Mouse (Mus musculus) CH12.LX (cell line): Measurements from ENCODE around the gene Slc4a8. TPM values are rescaled to one million over a fixed set of nuclear protein-coding genes. Genes with fewer than 3 reads are reported as not detected.

Experiments
- DNase-seq: peaks from one replicate; pipeline ENCODE4 v3.0.0-alpha.2; 2013; ENCODE audit errors: extremely low read depth
- H3K27ac ChIP-seq: 2 replicates; pipeline ENCODE4 v1.5.1; 2012; ENCODE audit warnings: low read depth, mild to moderate bottlenecking, control low read depth, moderate library complexity; ENCODE audit not compliant: insufficient read depth
- H3K27me3 ChIP-seq: replicated peaks from 2 replicates; pipeline ENCODE3; 2012; ENCODE audit warnings: inconsistent platforms
- H3K36me3 ChIP-seq, 2 experiments: replicated peaks in 1 of 2; 2 replicates each; pipeline versions ENCODE3 to v1.6.1; 2012; ENCODE audit warnings: inconsistent platforms in 1 of 2, low read length in 1 of 2, mild to moderate bottlenecking in 1 of 2, mixed read lengths in 1 of 2, moderate library complexity in 1 of 2; ENCODE audit not compliant: control insufficient read depth in 1 of 2, insufficient read depth in 1 of 2
- H3K4me1 ChIP-seq, 2 experiments: 2 replicates each; pipeline ENCODE4 v1.6.1; 2012; ENCODE audit warnings: inconsistent platforms in 1 of 2, moderate library complexity in 1 of 2; ENCODE audit not compliant: insufficient read depth in 2 of 2, control insufficient read depth in 1 of 2
- H3K4me2 ChIP-seq: 2 replicates; pipeline ENCODE4 v1.6.1; 2012; ENCODE audit warnings: low read depth, mild to moderate bottlenecking, control low read depth; ENCODE audit not compliant: poor library complexity, insufficient read depth, severe bottlenecking
- H3K4me3 ChIP-seq, 3 experiments: fragments of 150-350 bp in 1 of 3; sonication (generic) in 1 of 3; replicated peaks in 1 of 3; 2 replicates each; pipeline versions ENCODE3 to v1.5.1; 2011 to 2012; ENCODE audit warnings: low read depth in 2 of 3, low read length in 2 of 3, mild to moderate bottlenecking in 2 of 3, moderate library complexity in 2 of 3, control low read depth in 1 of 3, improper control_type of control experiment in 1 of 3, inconsistent platforms in 1 of 3, mixed read lengths in 1 of 3; ENCODE audit not compliant: poor library complexity in 1 of 3
- H3K79me2 ChIP-seq: replicated peaks from 2 replicates; pipeline ENCODE4 v1.6.1; 2012; ENCODE audit warnings: mild to moderate bottlenecking, moderate library complexity; ENCODE audit not compliant: control insufficient read depth, poor library complexity, insufficient read depth, severe bottlenecking; ENCODE audit errors: extremely low read depth
- H3K9ac ChIP-seq: 2 replicates; pipeline ENCODE4 v1.6.1; 2012; ENCODE audit warnings: low read depth, mild to moderate bottlenecking, control low read depth, moderate library complexity; ENCODE audit not compliant: insufficient read depth
- H3K9me3 ChIP-seq: replicated peaks from 2 replicates; pipeline ENCODE3; 2012; ENCODE audit warnings: low read length, inconsistent platforms, mixed read lengths
- CHD2 ChIP-seq: IDR thresholded peaks from 2 replicates; pipeline ENCODE4 v1.6.1; 2011; ENCODE audit warnings: low read length, improper control_type of control experiment
- CTCF ChIP-seq, 2 experiments: IDR thresholded peaks in 1 of 2; conservative IDR thresholded peaks in 1 of 2; 2 replicates each; pipeline ENCODE4 v1.5.1; 2011 to 2012; ENCODE audit warnings: low read depth in 2 of 2, low read length in 2 of 2, improper control_type of control experiment in 1 of 2, inconsistent platforms in 1 of 2, mild to moderate bottlenecking in 1 of 2, moderate library complexity in 1 of 2
- ELF1 ChIP-seq: IDR thresholded peaks from 2 replicates; pipeline ENCODE4 v1.6.1; 2014; ENCODE audit warnings: low read depth, mild to moderate bottlenecking, inconsistent platforms, low read length, improper control_type of control experiment
- EP300 ChIP-seq: IDR thresholded peaks from 2 replicates; pipeline ENCODE4 v1.6.1; 2011; ENCODE audit warnings: low read length, improper control_type of control experiment
- MAFK ChIP-seq: IDR thresholded peaks from 2 replicates; pipeline ENCODE4 v1.6.1; 2011; ENCODE audit warnings: low read length, improper control_type of control experiment; ENCODE audit not compliant: insufficient replicate concordance
- MAX ChIP-seq: IDR thresholded peaks from 2 replicates; pipeline ENCODE4 v1.6.1; 2011; ENCODE audit warnings: low read length, improper control_type of control experiment
- MEF2A ChIP-seq: IDR thresholded peaks from 2 replicates; pipeline ENCODE4 v1.6.1; 2014; ENCODE audit warnings: low read depth, mild to moderate bottlenecking, inconsistent platforms, low read length, improper control_type of control experiment, borderline replicate concordance
- MXI1 ChIP-seq: IDR thresholded peaks from 2 replicates; pipeline ENCODE4 v1.6.1; 2011; ENCODE audit warnings: mild to moderate bottlenecking, low read depth, low read length, improper control_type of control experiment
- PAX5 ChIP-seq: IDR thresholded peaks from 2 replicates; pipeline ENCODE4 v1.6.1; 2012; ENCODE audit warnings: low read length, inconsistent platforms, mixed read lengths
- POLR2AphosphoS2 ChIP-seq: IDR thresholded peaks from 2 replicates; pipeline ENCODE4 v1.6.1; 2011; ENCODE audit warnings: low read depth, low read length, improper control_type of control experiment
- RAD21 ChIP-seq: IDR thresholded peaks from 2 replicates; pipeline ENCODE4 v1.6.1; 2011; ENCODE audit warnings: low read depth, mild to moderate bottlenecking, low read length, improper control_type of control experiment, moderate library complexity
- SIN3A ChIP-seq: IDR thresholded peaks from 2 replicates; pipeline ENCODE4 v1.6.1; 2012; ENCODE audit warnings: low read length, improper control_type of control experiment, inconsistent platforms
- SMC3 ChIP-seq: IDR thresholded peaks from 2 replicates; pipeline ENCODE4 v1.6.1; 2011; ENCODE audit warnings: low read depth, low read length, improper control_type of control experiment
- TBP ChIP-seq: conservative IDR thresholded peaks from 2 replicates; pipeline ENCODE4 v1.6.1; 2011; ENCODE audit warnings: low read depth, low read length, improper control_type of control experiment
- TCF12 ChIP-seq: IDR thresholded peaks from 2 replicates; pipeline ENCODE4 v1.6.1; 2014; ENCODE audit warnings: low read depth, mild to moderate bottlenecking, inconsistent platforms, low read length, improper control_type of control experiment
- UBTF ChIP-seq: IDR thresholded peaks from 2 replicates; pipeline ENCODE4 v1.6.1; 2012; ENCODE audit warnings: low read depth, mild to moderate bottlenecking, inconsistent platforms, low read length, improper control_type of control experiment, moderate library complexity
- ZC3H11A ChIP-seq: IDR thresholded peaks from 2 replicates; pipeline ENCODE4 v1.6.1; 2012; ENCODE audit warnings: low read depth, mild to moderate bottlenecking, inconsistent platforms, low read length, improper control_type of control experiment
- ZKSCAN1 ChIP-seq: IDR thresholded peaks from 2 replicates; pipeline ENCODE4 v1.6.1; 2012; ENCODE audit warnings: low read depth, inconsistent platforms, low read length, improper control_type of control experiment, borderline replicate concordance
- ZMIZ1 ChIP-seq: IDR thresholded peaks from 2 replicates; pipeline ENCODE4 v1.6.1; 2012; ENCODE audit warnings: low read depth, mild to moderate bottlenecking, inconsistent platforms, low read length, improper control_type of control experiment
- ZNF384 ChIP-seq: IDR thresholded peaks from 2 replicates; pipeline ENCODE4 v1.6.1; 2012; ENCODE audit warnings: low read depth, low read length, improper control_type of control experiment, inconsistent platforms
- dilution Hi-C: fragments of 300-500 bp; cut with MboI; formaldehyde crosslinking; loops from 2 replicates; pipeline ENCODE4 v1.14.3; 2020; ENCODE audit warnings: low sequenced_read_pairs; ENCODE audit not compliant: extremely low pct_unique_long_range_greater_than_20kb, extremely low pct_ligation_motif_present
- in situ Hi-C: fragments of 300-500 bp; cut with MboI; formaldehyde crosslinking; loops from 3 replicates; pipeline ENCODE4 v1.14.3; 2019; ENCODE audit warnings: low sequenced_read_pairs, low pct_ligation_motif_present, low pct_unique_long_range_greater_than_20kb, mixed read lengths
- polyA plus RNA-seq: library from polyadenylated mRNA; unstranded; fragments of >175 nt; gene quantifications from 2 replicates; pipeline ENCODE4 v1.2.1, GENCODE M21; 2012; ENCODE audit warnings: low read depth; ENCODE audit not compliant: insufficient read length
- total RNA-seq, 2 experiments: library from RNA; depleted of rRNA; stranded (reverse); fragments of 300-350 nt in 1 of 2; fragments of >200 nt in 1 of 2; gene quantifications; 2 replicates each; pipeline ENCODE4 v1.2.3; 2012 to 2014

Slc4a8 gene
- total and polyA plus RNA-seq, 3 experiments, result 4.7 to 9.6 (median 5.1) TPM

- peaks cover 5% of the 10 kb centered on the region for H3K9me3 ChIP-seq
- no peak overlapping the region for H3K9ac ChIP-seq
- dilution Hi-C loops (no loop called here), in situ Hi-C loops (no loop called here)
- peaks cover 0 to 21% of the 10 kb centered on the region in 2 experiments; a peak in 2 of 4 replicates for H3K4me1 ChIP-seq
- DNase-seq, result no peak
- no peaks in the 10 kb centered on the region for H3K79me2 ChIP-seq
- H3K36me3 ChIP-seq, result peaks cover 0 to 2% of the 10 kb centered on the region in 2 experiments
- no peak for TF ChIP-seq MEF2A
- TF ChIP-seq EP300, result no peak
- no peak for TF ChIP-seq TCF12
- no peak for TF ChIP-seq MXI1
- no peak for TF ChIP-seq ZKSCAN1
- no peak for TF ChIP-seq MAX
- no peak; the same call in 1 of the 2 replicates for TF ChIP-seq RAD21
- TF ChIP-seq ELF1, result no peak
- TF ChIP-seq ZMIZ1, result no peak
- TF ChIP-seq UBTF, result no peak
- TF ChIP-seq TBP, result no peak
- no peak for TF ChIP-seq PAX5
- TF ChIP-seq ZC3H11A, result no peak
- no peak for TF ChIP-seq CTCF (conservative IDR thresholded peaks at IDR 0.05 in 1 of 2, IDR thresholded peaks at IDR 0.05 in 1 of 2; ENCODE audit: low read depth in 2 of 2, low read length in 2 of 2)
- TF ChIP-seq SIN3A, result no peak
- TF ChIP-seq POLR2AphosphoS2, result no peak
- TF ChIP-seq CHD2, result no peak
- TF ChIP-seq MAFK, result no peak
- no peak overlapping the region for H3K4me3 ChIP-seq
- no peaks in the 10 kb centered on the region for H3K27me3 ChIP-seq
- no peak overlapping the region for H3K27ac ChIP-seq
- H3K4me2 ChIP-seq, result no peak overlapping the region
Observed at GRCm38 (mm10) chr15:100719217-100719616, 42.3 kb upstream of the Slc4a8 start.

DNA sequence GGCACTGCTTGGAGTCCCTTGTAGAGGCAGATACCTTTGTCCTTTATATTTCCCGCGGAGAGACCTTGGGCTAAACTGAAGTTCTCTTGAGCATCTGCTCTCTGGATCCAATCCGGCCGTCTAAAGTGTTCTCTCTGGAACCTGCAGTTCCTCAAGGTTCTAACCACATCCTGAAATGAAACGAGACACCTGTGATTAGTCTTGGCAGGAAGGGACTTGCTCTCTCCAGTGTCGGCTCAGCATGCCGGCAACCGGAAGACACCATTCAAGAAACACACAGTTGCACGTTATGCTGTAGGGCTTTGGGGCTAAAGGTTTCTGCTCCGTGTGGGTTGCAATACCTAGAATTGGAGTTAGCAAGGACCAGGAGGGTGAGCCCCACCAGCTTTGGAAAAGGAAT is 41.5 kb upstream of the Slc4a8 start:
- dilution Hi-C loops, result no loop called here
- H3K9me3 ChIP-seq, result peaks cover 5% of the 10 kb centered on the region
- H3K79me2 ChIP-seq, result no peaks in the 10 kb centered on the region
- H3K27ac ChIP-seq, result no peak overlapping the region
- H3K9ac ChIP-seq, result no peak overlapping the region
- H3K36me3 ChIP-seq, result peaks cover 0 to 7% of the 10 kb centered on the region in 2 experiments
- H3K4me2 ChIP-seq, result no peak overlapping the region
- no peak overlapping the region for H3K4me3 ChIP-seq
- no peak for DNase-seq
- H3K27me3 ChIP-seq, result no peaks in the 10 kb centered on the region
- H3K4me1 ChIP-seq, result peaks cover 0 to 20% of the 10 kb centered on the region in 2 experiments; a peak in 2 of 4 replicates
- in situ Hi-C loops, result no loop called here
- TF ChIP-seq ZNF384 (no peak), SMC3 (no peak), SIN3A (no peak)
